Mouse (Mus musculus): ENCODE results near the gene AI413582. TPM values are rescaled to one million over a fixed set of nuclear protein-coding genes. Genes with fewer than 3 reads are reported as not detected.

Gene AI413582
- total RNA-seq (2021): 10 to 100 TPM; 28.0 to 35.9 TPM
- 64.8 and 65.5 TPM in 2 replicates for polyA plus RNA-seq (2012; rRNA removed)
- long read RNA-seq, transcript AI413582-204 (5 exons, 862 nt): major isoform, 25 of 27 reads
- long read RNA-seq, partial matches to known transcripts: 0 of 27 reads
- long read RNA-seq, other reads (novel, unspliced or antisense): 1 of 27 reads

- peak; percentile 99 for DNase-seq
Observed at GRCm38 (mm10) chr17:27565163-27565941, at the start of gene AI413582. Gene AI413582, minus strand, starts transcription at chr17:27565756.

DNA sequence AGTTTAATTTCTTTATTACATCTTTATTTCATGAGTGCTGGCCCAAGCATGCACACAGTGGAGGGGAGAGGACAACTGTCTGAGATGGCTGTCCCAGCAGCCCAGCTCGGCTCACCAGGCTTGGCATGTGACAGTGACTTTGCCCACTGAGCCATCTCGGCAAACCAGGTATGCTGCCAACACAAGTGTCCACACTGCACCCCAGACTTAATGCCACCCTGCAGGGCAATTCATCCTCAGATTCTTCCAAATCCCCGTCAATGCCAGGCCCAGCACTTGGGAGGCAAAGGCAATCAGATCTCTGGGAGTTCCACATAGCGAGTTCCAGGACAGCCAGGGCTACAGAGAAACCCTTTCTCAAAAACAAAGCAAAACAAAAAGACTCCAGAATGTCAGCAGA, 47.5 kb upstream of the AI413582 start:
- DNase-seq: no peak

DNA sequence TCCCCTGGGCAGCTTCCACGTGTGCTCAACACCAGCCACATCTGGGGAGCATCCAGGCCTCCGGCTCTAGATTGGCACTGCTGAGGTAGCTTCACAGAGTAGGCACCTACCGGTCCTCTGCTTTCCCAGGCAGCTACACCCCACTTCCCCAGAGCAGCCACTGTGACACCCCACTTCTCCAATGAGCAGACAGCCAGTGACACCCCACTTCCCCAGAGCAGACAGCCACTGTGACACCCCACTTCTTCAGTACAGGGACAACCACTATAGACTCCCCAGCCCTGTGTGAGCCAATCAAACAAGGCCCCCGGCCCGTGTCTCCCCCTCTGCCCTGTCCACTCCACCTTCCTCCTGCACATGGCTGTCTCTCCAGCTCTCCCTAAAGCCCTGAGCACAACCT, 46.4 kb upstream of the AI413582 start:
- no peak for DNase-seq

- DNase-seq: no peak
Observed at GRCm38 (mm10) chr17:27611519-27611884, 45.9 kb upstream of the AI413582 start.

GRCm38 (mm10) chr17:27610679-27611518, 45.3 kb upstream of the AI413582 start:
- DNase-seq: no peak

DNA sequence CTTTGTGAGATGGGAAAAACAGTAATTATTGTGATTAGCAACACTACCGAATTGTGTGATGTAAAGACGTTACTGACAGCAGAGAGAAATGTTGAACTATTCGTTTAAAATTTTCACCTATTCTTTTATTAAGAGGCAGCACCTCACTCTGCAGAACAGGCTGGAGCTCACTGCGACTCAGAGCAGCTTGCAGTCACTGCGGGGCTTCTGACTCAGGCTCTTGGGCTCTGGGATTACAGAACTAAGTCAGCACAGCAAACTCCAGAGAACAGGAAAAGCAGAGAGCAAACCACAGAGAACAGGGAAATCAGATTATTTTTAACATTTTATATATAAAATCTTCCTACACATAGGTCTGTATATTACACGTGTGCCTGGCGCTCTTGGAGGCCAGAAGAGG, 44.0 kb upstream of the AI413582 start:
- no peak for DNase-seq

DNA sequence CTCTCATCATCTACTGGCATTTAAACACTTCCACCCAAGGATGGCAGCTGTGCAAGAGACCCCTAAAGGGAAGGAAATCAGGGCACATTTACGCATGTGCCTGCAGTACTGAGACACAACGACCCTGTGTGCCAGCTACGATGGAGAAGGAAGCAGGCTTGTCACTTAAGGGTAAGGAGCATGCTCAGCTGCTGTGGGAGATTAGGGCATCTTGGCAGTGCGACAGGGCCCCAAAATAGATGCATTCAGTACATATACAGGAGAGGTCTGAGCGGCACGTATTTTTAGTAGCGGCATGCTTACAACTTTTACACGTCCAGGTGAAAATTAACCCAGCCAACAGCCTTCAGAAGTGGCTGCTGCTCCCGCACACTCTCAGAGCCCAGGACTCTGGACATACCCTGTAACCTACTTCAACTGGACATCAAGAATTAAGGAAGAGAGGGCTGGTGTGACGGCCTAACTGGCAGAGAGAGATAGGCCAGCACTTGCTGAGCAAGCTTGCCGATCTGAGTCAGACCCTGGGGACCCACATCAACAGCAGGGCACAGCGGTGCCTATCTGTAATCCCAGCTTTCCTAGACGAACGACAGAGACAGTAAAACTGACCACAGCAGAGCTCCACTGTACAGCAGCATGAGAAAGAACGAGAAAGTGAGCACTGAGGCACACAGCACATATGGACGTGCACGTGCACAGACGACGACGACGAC, 38.1 kb upstream of the AI413582 start:
- no peak for DNase-seq

DNA sequence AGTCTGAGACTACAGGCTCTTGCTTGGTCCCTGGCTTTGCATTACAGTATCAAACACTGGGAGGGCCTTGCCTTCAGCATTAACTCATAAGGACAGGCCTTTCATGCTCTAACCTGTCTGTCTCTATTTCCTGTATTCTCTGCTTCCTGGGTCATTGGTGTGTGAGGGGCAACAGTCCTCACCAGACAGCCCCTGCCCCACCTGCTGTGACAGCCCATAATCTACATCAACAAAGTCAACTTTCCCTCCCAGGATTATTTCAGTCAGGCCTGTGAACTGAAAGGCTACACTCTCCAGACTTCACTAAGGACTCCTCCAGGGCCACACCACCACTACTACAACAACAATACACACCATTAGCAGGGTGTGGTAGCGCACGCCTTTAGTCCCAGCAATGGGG, 37.5 kb upstream of the AI413582 start:
- DNase-seq: no peak

- DNase-seq: no peak
Observed at GRCm38 (mm10) chr17:27600869-27601268, 35.3 kb upstream of the AI413582 start.

DNA sequence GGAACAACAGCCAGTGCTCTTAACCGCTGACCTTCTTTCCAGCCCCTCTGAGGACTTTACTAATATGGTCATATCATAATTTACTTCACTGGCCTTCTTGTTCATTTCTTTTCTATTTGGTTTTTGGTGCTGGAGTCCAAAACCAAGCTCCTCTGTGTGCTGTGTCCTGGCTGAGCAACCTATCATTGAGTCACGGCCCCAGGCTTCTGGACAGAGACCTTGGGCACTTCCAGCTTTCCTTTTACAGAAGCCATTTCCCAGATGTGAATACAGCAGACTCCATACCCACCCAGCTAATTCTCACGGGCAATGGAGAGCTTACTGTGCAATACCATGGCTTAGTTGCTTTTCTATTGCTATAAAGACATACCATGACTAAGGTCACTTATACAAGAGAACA, 34.7 kb upstream of the AI413582 start:
- DNase-seq: peak; percentile 55

GRCm38 (mm10) chr17:27596376-27597190, 31.0 kb upstream of the AI413582 start:
- DNase-seq: no peak

DNA sequence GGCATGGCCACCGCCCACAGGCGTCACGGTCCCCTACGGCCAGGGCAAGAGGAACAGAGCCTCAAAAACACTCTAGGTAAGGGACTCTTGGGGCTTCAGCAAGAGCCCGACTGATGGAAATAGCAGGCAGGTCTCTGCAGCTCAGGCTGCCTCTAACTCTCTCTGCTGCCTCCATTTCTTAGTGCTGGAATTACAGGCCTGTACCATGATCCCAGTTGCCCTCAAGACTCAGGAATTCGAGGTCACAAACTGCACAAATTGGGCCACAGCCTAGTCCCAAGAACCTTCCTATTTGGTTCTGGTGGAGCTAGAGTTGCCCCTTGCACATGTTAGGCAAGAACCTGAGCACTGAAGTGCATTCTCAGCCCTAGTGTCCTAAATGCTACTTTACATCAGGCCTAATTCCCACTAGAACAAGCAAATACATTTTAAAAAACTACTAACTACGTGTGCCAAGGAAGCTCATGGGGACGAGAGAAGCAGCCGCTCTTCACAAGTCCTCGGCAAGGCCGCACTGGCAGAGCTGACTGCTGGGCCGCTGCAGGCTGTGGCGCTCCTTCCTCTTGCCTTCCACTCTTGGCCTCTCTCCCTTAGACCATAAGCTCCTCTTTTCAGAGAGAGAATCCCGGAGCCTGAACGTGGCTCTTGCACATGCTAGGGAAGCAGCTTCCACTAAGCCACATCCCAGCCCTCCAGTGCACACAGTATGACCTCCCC, 30.3 kb upstream of the AI413582 start:
- no peak for DNase-seq

GRCm38 (mm10) chr17:27592565-27592910, 27.0 kb upstream of the AI413582 start:
- no peak for DNase-seq

DNA sequence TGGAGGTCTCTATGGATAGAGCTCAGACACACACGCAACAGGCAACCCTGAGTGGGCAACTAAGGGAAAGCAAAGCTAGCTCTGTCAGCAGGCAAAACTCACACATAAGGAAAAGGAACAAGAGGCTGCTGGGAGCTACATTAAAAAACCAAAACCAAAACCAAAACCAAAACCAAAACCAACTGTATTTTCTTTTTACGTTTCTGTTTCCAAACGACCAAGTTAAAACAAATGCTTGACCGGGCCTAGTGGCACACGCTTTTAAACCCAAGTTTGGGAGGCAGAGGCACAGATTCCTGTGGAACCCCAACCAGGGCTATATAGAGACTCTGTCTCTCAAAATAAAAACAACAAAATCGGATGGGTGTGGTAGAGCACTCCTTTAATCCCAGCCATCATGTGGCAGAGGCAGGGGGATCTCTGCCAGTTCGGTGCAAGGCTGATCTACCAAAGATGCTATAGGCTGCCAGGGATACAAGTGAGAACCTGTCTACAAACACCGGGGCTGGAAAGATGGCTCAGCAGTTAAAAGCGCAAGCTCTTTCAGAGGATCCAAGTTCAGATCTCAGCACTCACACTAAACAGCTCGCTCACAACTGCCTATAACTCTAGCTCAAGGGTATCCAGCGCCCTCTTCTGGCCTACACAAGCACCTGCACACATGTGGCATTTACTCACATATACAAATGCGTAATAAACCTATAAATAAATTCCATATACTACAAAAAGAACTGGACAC, 26.4 kb upstream of the AI413582 start:
- no peak for DNase-seq

GRCm38 (mm10) chr17:27588231-27588630, 22.7 kb upstream of the AI413582 start:
- DNase-seq: no peak

DNA sequence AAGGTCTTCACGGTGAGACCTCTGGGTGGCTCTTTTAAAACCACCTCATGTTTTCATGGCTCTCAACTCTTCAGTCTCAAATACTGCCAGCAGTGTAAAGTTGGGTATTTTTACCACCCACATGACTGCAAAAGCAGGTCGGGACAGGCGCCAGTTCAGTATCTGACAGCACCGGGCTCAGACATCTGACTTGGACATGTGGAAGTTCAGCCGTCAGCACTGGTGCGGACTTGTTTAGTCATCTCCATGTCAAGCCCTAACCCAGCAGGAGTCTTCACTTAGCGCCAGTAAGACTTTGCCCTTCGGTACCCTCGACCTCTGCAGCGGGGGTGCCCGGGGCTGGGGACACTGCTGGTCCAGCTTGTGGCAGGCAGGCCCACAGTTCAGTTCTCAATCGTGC, 21.7 kb upstream of the AI413582 start:
- DNase-seq: no peak

DNA sequence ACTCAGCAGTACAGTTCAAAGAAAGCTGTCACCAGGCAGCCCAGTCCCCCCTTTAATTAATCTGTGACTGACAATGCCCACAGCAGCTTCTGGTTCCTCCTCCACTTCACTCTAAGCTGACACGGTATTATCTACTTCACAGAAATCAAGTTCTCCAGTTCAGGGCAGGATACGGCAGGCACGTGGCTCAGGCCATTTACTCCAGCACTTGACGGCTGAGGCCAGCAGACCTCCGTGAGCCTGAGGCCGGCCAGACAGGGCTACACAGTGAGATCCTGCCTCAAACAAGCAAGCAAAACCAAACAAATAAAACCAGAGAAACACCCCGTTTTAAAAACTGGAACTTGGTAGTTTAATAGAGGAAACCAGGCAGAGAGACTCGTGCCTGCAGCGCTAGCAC, 21.1 kb upstream of the AI413582 start:
- no peak for DNase-seq

GRCm38 (mm10) chr17:27583185-27583894, 17.8 kb upstream of the AI413582 start:
- DNase-seq: no peak

- DNase-seq: no peak
Observed at GRCm38 (mm10) chr17:27580392-27581068, 15.0 kb upstream of the AI413582 start.

Data from adrenal gland, adult 2 months (tissue).